Mouse (Mus musculus): ENCODE data around the gene Polr2h. TPM values are rescaled to one million over a fixed set of nuclear protein-coding genes. Genes with fewer than 3 reads are reported as not detected.
A peak's percentile ranks its signal among the peaks of the same experiment; 100 is the strongest.

The Polr2h gene
- polyA plus RNA-seq, 1 experiment = 11.0 TPM

GRCm38 (mm10) chr16:20708220-20708938 is 9.1 kb upstream of the Polr2h start:
- TF ChIP-seq CTCF (IDR thresholded peaks at IDR 0.05; ENCODE audit: control insufficient read depth, insufficient read depth, insufficient replicate concordance, low read depth, low read length) = no peak
- TF ChIP-seq POLR2A (IDR thresholded peaks at IDR 0.05; ENCODE audit: control insufficient read depth, low read depth, low read length) = no peak
- Histone ChIP-seq H3K27ac (ENCODE audit: control insufficient read depth, insufficient read depth, low read depth, low read length) (no peak overlapping the region), H3K4me3 (ENCODE audit: control insufficient read depth, low read depth, low read length) (no peak overlapping the region), H3K27me3 (ENCODE audit: control insufficient read depth, insufficient read depth, low read length) (no peaks in the 10 kb centered on the region), H3K4me1 (ENCODE audit: control insufficient read depth, insufficient read depth, low read length) (peaks cover 2% of the 10 kb centered on the region), H3K36me3 (ENCODE audit: control insufficient read depth, insufficient read depth, low read length) (no peaks in the 10 kb centered on the region)

DNA sequence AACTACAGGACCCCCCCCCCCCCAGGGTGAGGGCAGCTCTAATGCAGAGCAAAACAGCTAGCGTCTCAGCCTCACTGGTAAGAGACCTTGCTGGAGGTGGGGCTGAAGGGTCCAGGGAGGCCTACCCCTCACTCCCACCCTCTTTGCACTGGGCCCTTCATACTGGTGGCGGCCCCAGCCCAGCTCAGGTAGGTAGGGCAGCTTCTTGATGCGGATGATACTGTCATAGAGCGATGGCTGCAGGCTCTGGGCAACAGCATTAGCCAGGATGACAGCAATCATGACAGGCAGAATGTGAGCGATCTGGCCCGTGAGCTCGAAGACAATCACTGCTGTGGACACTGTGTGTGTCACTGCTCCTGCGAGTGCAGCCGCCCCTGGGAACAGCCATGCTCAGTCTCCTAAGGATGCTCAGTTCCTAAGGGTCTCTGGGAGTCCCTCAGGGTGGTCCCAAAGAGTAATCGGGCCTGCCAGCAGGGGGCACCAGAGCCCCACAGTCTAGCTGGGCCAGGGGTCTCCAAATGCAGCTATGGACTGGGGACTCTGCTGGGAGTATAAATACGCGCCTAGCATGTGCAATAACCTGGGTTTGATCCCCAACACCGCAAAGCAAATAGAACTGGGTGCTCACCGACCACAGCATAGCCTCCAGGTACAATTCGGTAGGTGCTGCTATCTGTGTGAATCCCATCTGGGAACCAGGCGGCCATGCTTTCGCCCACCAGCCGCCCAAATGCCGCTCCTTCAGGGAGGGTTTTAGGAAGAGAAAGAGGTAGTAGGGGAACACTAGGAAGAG is 8.3 kb upstream of the Polr2h start:
- Histone ChIP-seq H3K4me1 (ENCODE audit: control insufficient read depth, insufficient read depth, low read length) (peaks cover 2% of the 10 kb centered on the region), H3K27ac (ENCODE audit: control insufficient read depth, insufficient read depth, low read depth, low read length) (no peak overlapping the region), H3K4me3 (ENCODE audit: control insufficient read depth, low read depth, low read length) (no peak overlapping the region), H3K36me3 (ENCODE audit: control insufficient read depth, insufficient read depth, low read length) (no peaks in the 10 kb centered on the region), H3K27me3 (ENCODE audit: control insufficient read depth, insufficient read depth, low read length) (no peaks in the 10 kb centered on the region)
- TF ChIP-seq CTCF (IDR thresholded peaks at IDR 0.05; ENCODE audit: control insufficient read depth, insufficient read depth, insufficient replicate concordance, low read depth, low read length) (peak; percentile 39), POLR2A (IDR thresholded peaks at IDR 0.05; ENCODE audit: control insufficient read depth, low read depth, low read length) (no peak)

- TF ChIP-seq CTCF (IDR thresholded peaks at IDR 0.05; ENCODE audit: control insufficient read depth, insufficient read depth, insufficient replicate concordance, low read depth, low read length) = no peak
- Histone ChIP-seq H3K27ac (ENCODE audit: control insufficient read depth, insufficient read depth, low read depth, low read length) (no peak overlapping the region), H3K36me3 (ENCODE audit: control insufficient read depth, insufficient read depth, low read length) (no peaks in the 10 kb centered on the region), H3K4me1 (ENCODE audit: control insufficient read depth, insufficient read depth, low read length) (peaks cover 2% of the 10 kb centered on the region), H3K27me3 (ENCODE audit: control insufficient read depth, insufficient read depth, low read length) (no peaks in the 10 kb centered on the region), H3K4me3 (ENCODE audit: control insufficient read depth, low read depth, low read length) (no peak overlapping the region)
Measured at GRCm38 (mm10) chr16:20710370-20710769, 7.1 kb upstream of the Polr2h start.

- Histone ChIP-seq H3K4me1 (ENCODE audit: control insufficient read depth, insufficient read depth, low read length) (peaks cover 4% of the 10 kb centered on the region), H3K27ac (ENCODE audit: control insufficient read depth, insufficient read depth, low read depth, low read length) (no peak overlapping the region), H3K27me3 (ENCODE audit: control insufficient read depth, insufficient read depth, low read length) (no peaks in the 10 kb centered on the region), H3K36me3 (ENCODE audit: control insufficient read depth, insufficient read depth, low read length) (no peaks in the 10 kb centered on the region), H3K4me3 (ENCODE audit: control insufficient read depth, low read depth, low read length) (no peak overlapping the region)
- no peak for TF ChIP-seq CTCF (IDR thresholded peaks at IDR 0.05; ENCODE audit: control insufficient read depth, insufficient read depth, insufficient replicate concordance, low read depth, low read length)
- no peak for TF ChIP-seq POLR2A (IDR thresholded peaks at IDR 0.05; ENCODE audit: control insufficient read depth, low read depth, low read length)
Measured at GRCm38 (mm10) chr16:20710810-20711209, 6.7 kb upstream of the Polr2h start.

GRCm38 (mm10) chr16:20712190-20712589 is 5.3 kb upstream of the Polr2h start:
- H3K27ac ChIP-seq (ENCODE audit: control insufficient read depth, insufficient read depth, low read depth, low read length) = no peak overlapping the region
- no peak overlapping the region for H3K4me3 ChIP-seq (ENCODE audit: control insufficient read depth, low read depth, low read length)
- TF ChIP-seq CTCF (IDR thresholded peaks at IDR 0.05; ENCODE audit: control insufficient read depth, insufficient read depth, insufficient replicate concordance, low read depth, low read length) = no peak
- TF ChIP-seq POLR2A (IDR thresholded peaks at IDR 0.05; ENCODE audit: control insufficient read depth, low read depth, low read length) = no peak
- H3K4me1 ChIP-seq (ENCODE audit: control insufficient read depth, insufficient read depth, low read length) = peaks cover 10% of the 10 kb centered on the region
- H3K36me3 ChIP-seq (ENCODE audit: control insufficient read depth, insufficient read depth, low read length) = no peaks in the 10 kb centered on the region
- H3K27me3 ChIP-seq (ENCODE audit: control insufficient read depth, insufficient read depth, low read length) = no peaks in the 10 kb centered on the region

GRCm38 (mm10) chr16:20712889-20713288 is 4.6 kb upstream of the Polr2h start:
- Histone ChIP-seq H3K27me3 (ENCODE audit: control insufficient read depth, insufficient read depth, low read length) (no peaks in the 10 kb centered on the region), H3K27ac (ENCODE audit: control insufficient read depth, insufficient read depth, low read depth, low read length) (no peak overlapping the region), H3K4me3 (ENCODE audit: control insufficient read depth, low read depth, low read length) (no peak overlapping the region), H3K36me3 (ENCODE audit: control insufficient read depth, insufficient read depth, low read length) (no peaks in the 10 kb centered on the region), H3K4me1 (ENCODE audit: control insufficient read depth, insufficient read depth, low read length) (peaks cover 8% of the 10 kb centered on the region)
- TF ChIP-seq CTCF (IDR thresholded peaks at IDR 0.05; ENCODE audit: control insufficient read depth, insufficient read depth, insufficient replicate concordance, low read depth, low read length) = no peak
- no peak; the same call in 1 of the 2 replicates for TF ChIP-seq POLR2A (IDR thresholded peaks at IDR 0.05; ENCODE audit: control insufficient read depth, low read depth, low read length)

DNA sequence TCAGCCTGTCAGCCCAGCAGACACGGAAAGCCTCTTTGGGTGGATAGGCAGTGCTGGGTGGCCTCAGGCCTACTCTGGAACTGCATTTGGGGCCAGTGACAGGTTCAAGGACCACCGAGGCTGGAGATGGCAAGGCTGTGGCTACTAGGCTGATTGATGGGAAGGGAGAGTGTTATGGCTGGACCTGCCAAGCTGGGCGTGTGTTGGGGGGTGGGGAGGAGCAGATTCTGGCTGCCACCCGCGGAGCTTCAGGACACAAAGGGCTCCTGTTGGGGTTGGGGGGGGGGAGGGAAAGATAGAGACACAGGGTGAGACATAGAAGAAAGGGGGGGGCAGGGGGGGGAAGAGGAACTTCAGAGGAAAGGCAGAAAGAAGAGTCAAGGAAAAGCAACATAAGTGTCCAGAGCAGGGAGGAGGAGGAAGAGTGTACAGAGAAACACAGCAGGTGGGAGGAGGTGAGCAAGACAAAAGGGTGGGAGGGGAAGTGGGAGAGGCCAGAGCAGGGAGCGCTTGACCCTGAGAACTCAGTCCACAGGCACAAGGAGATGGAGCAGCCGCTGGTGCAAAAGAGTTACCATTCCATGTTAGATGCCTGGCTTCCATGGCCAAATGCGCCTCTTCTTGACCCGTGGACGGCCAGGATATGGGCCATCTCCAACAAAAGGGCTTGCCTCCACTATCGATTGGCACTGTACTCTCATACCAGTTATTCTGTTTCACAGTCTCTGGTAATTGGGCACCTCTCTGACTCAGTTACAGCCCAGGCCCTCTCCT is 3.0 kb upstream of the Polr2h start:
- peaks cover 11% of the 10 kb centered on the region for H3K4me1 ChIP-seq (ENCODE audit: control insufficient read depth, insufficient read depth, low read length)
- TF ChIP-seq CTCF (IDR thresholded peaks at IDR 0.05; ENCODE audit: control insufficient read depth, insufficient read depth, insufficient replicate concordance, low read depth, low read length) (no peak), POLR2A (IDR thresholded peaks at IDR 0.05; ENCODE audit: control insufficient read depth, low read depth, low read length) (no peak)

More for the DNA sequence above, 3.0 kb upstream of the Polr2h start:
- no peak overlapping the region for H3K27ac ChIP-seq (ENCODE audit: control insufficient read depth, insufficient read depth, low read depth, low read length)
- H3K36me3 ChIP-seq (ENCODE audit: control insufficient read depth, insufficient read depth, low read length) = no peaks in the 10 kb centered on the region
- H3K27me3 ChIP-seq (ENCODE audit: control insufficient read depth, insufficient read depth, low read length) = no peaks in the 10 kb centered on the region
- H3K4me3 ChIP-seq (ENCODE audit: control insufficient read depth, low read depth, low read length) = peak overlapping the region; percentile 24

All from testis, adult 2 months (tissue).